Mouse (Mus musculus) heart, embryonic 16.5 days (tissue): Measurements from ENCODE around the gene Kiss1. TPM values are rescaled to one million over a fixed set of nuclear protein-coding genes. Genes with fewer than 3 reads are reported as not detected.

Experiments
- ATAC-seq: fragments of 200-750 bp; cut with Nextera tagmentation; replicated peaks from 2 replicates; pipeline ENCODE4 v1.8.0; 2017; ENCODE audit warnings: moderate number of reproducible peaks; ENCODE audit not compliant: insufficient read depth, low FRiP score; ENCODE audit errors: extremely low read depth
- H3K27ac ChIP-seq: fragments of 300-500 bp; sonication (generic); 2 replicates; pipeline ENCODE4 v1.5.1; 2014; ENCODE audit warnings: mild to moderate bottlenecking, low read length, control low read depth, moderate library complexity
- H3K27me3 ChIP-seq: fragments of 300-500 bp; sonication (generic); 2 replicates; pipeline ENCODE4 v1.6.1; 2014; ENCODE audit warnings: low read length, mixed read lengths; ENCODE audit not compliant: control insufficient read depth, insufficient read depth
- H3K36me3 ChIP-seq: fragments of 300-500 bp; sonication (generic); 2 replicates; pipeline ENCODE4 v1.6.1; 2014; ENCODE audit not compliant: control insufficient read depth, insufficient read depth
- H3K4me1 ChIP-seq: fragments of 300-500 bp; sonication (generic); 2 replicates; pipeline ENCODE4 v1.6.1; 2014; ENCODE audit warnings: low read length, mixed read lengths; ENCODE audit not compliant: control insufficient read depth, insufficient read depth
- H3K4me2 ChIP-seq: fragments of 300-500 bp; sonication (generic); 2 replicates; pipeline ENCODE4 v1.6.1; 2014; ENCODE audit warnings: low read depth, mild to moderate bottlenecking, control low read depth, low read length
- H3K4me3 ChIP-seq: fragments of 300-500 bp; sonication (generic); 2 replicates; pipeline ENCODE4 v1.5.1; 2014; ENCODE audit warnings: mild to moderate bottlenecking, control low read depth, low read length
- H3K9ac ChIP-seq: fragments of 300-500 bp; sonication (generic); 2 replicates; pipeline ENCODE4 v1.6.1; 2014; ENCODE audit warnings: low read length, control low read depth
- H3K9me3 ChIP-seq: fragments of 300-500 bp; sonication (generic); replicated peaks from 2 replicates; pipeline ENCODE4 v1.6.1; 2016; ENCODE audit warnings: low read length; ENCODE audit not compliant: control insufficient read depth
- WGBS: fragments of 180-500 bp; shearing (Covaris S2); extraction: QIAGEN DNeasy Blood & Tissue Kit; methylation state at CpG from one replicate; pipeline ENCODE4 v1.1.7; 2014; 5-methylcytosine and 5-hydroxymethylcytosine counted together
- polyA plus RNA-seq: library from polyadenylated mRNA; unstranded; fragments of >200 nt; fragmentation: Nextera tagmentation; extraction: Ambion mirVana; gene quantifications from 2 replicates; pipeline ENCODE4 v1.2.1, GENCODE M21; 2015

Kiss1 gene
- polyA plus RNA-seq, 1 experiment from 2014 or later = not detected

- H3K36me3 ChIP-seq = no peaks in the 10 kb centered on the region
- no peaks in the 10 kb centered on the region for H3K9me3 ChIP-seq
- no peak overlapping the region for H3K4me3 ChIP-seq
- H3K4me1 ChIP-seq = peaks cover 19% of the 10 kb centered on the region
- no peak overlapping the region for H3K27ac ChIP-seq
- ATAC-seq = no peak
- H3K27me3 ChIP-seq = peaks cover 28% of the 10 kb centered on the region
- H3K9ac ChIP-seq = no peak overlapping the region
- no peak overlapping the region for H3K4me2 ChIP-seq
- 87% methylated on average over 5 of the region's 5 CpGs for WGBS
Observed at GRCm38 (mm10) chr1:133362103-133362502, 40.4 kb downstream of the Kiss1 start.

- Histone ChIP-seq H3K36me3 (no peaks in the 10 kb centered on the region), H3K4me1 (peaks cover 21% of the 10 kb centered on the region), H3K27ac (no peak within 1 kb of the TSS), H3K4me2 (peak within 1 kb of the TSS; percentile 100), H3K9me3 (no peaks in the 10 kb centered on the region), H3K9ac (peak within 1 kb of the TSS; percentile 71), H3K4me3 (peak within 1 kb of the TSS; percentile 80), H3K27me3 (peaks cover 28% of the 10 kb centered on the region)
- peak; percentile 75 for ATAC-seq
- under 1% methylated on average over 51 of the region's 52 CpGs for WGBS
Observed at GRCm38 (mm10) chr1:133363276-133364021, 41.8 kb downstream of the Kiss1 start, which contains the start of gene Etnk2. Gene Etnk2, plus strand, starts transcription at chr1:133363572.

- Histone ChIP-seq H3K4me2 (peak overlapping the region; percentile 100), H3K36me3 (no peaks in the 10 kb centered on the region), H3K4me3 (peak overlapping the region; percentile 80), H3K9ac (peak overlapping the region; percentile 71), H3K9me3 (no peaks in the 10 kb centered on the region), H3K27me3 (peaks cover 27% of the 10 kb centered on the region), H3K27ac (no peak overlapping the region), H3K4me1 (peaks cover 21% of the 10 kb centered on the region)
- WGBS = 3% methylated on average over 27 of the region's 27 CpGs
- ATAC-seq = no peak
Observed at GRCm38 (mm10) chr1:133364022-133364630, 42.5 kb downstream of the Kiss1 start.

- no peak overlapping the region for H3K27ac ChIP-seq
- H3K4me1 ChIP-seq = peaks cover 21% of the 10 kb centered on the region
- H3K36me3 ChIP-seq = no peaks in the 10 kb centered on the region
- ATAC-seq = no peak
- H3K27me3 ChIP-seq = peaks cover 21% of the 10 kb centered on the region
- 37% methylated on average over 2 of the region's 2 CpGs for WGBS
- H3K4me3 ChIP-seq = no peak overlapping the region
- no peaks in the 10 kb centered on the region for H3K9me3 ChIP-seq
- no peak overlapping the region for H3K9ac ChIP-seq
- no peak overlapping the region for H3K4me2 ChIP-seq
Observed at GRCm38 (mm10) chr1:133364890-133365289, 43.2 kb downstream of the Kiss1 start.

GRCm38 (mm10) chr1:133366951-133367605, 45.4 kb downstream of the Kiss1 start:
- no peak overlapping the region for H3K27ac ChIP-seq
- H3K4me3 ChIP-seq = no peak overlapping the region
- no peak overlapping the region for H3K4me2 ChIP-seq
- H3K9me3 ChIP-seq = no peaks in the 10 kb centered on the region
- WGBS = 52% methylated on average over 10 of the region's 10 CpGs
- H3K9ac ChIP-seq = no peak overlapping the region
- H3K36me3 ChIP-seq = no peaks in the 10 kb centered on the region
- ATAC-seq = no peak
- peaks cover 20% of the 10 kb centered on the region for H3K27me3 ChIP-seq
- peaks cover 21% of the 10 kb centered on the region for H3K4me1 ChIP-seq

- ATAC-seq = 0 out of 2 replicates have a peak, but pooled peaks have one; percentile 4
- no peak overlapping the region for H3K4me2 ChIP-seq
- H3K27ac ChIP-seq = no peak overlapping the region
- H3K36me3 ChIP-seq = no peaks in the 10 kb centered on the region
- peaks cover 14% of the 10 kb centered on the region; the same call in 1 of the 2 replicates for H3K27me3 ChIP-seq
- no peak overlapping the region for H3K9ac ChIP-seq
- no peak overlapping the region for H3K4me3 ChIP-seq
- WGBS = 20% methylated on average over 11 of the region's 11 CpGs
- H3K9me3 ChIP-seq = no peaks in the 10 kb centered on the region
- peaks cover 21% of the 10 kb centered on the region for H3K4me1 ChIP-seq
Observed at GRCm38 (mm10) chr1:133367606-133368488, 46.2 kb downstream of the Kiss1 start.

- peaks cover 18% of the 10 kb centered on the region for H3K4me1 ChIP-seq
- H3K9ac ChIP-seq = no peak overlapping the region
- H3K27ac ChIP-seq = no peak overlapping the region
- H3K36me3 ChIP-seq = no peaks in the 10 kb centered on the region
- no peak for ATAC-seq
- no peak overlapping the region for H3K4me3 ChIP-seq
- H3K27me3 ChIP-seq = peaks cover 11% of the 10 kb centered on the region; the same call in 1 of the 2 replicates
- no peaks in the 10 kb centered on the region for H3K9me3 ChIP-seq
- no peak overlapping the region for H3K4me2 ChIP-seq
- WGBS = 66% methylated on average over 10 of the region's 10 CpGs
Observed at GRCm38 (mm10) chr1:133368644-133369043, 47.0 kb downstream of the Kiss1 start.

- Histone ChIP-seq H3K9me3 (no peaks in the 10 kb centered on the region), H3K4me1 (peaks cover 6% of the 10 kb centered on the region), H3K27ac (no peak overlapping the region), H3K9ac (no peak overlapping the region), H3K27me3 (no peaks in the 10 kb centered on the region), H3K4me2 (no peak overlapping the region), H3K4me3 (no peak overlapping the region), H3K36me3 (no peaks in the 10 kb centered on the region)
- WGBS = 72% methylated on average over 4 of the region's 4 CpGs
- ATAC-seq = no peak
Observed at GRCm38 (mm10) chr1:133370352-133370751, 48.7 kb downstream of the Kiss1 start.
